Mouse (Mus musculus) heart, postnatal 25 days (tissue): ENCODE results near the gene Dcaf17. TPM values are rescaled to one million over a fixed set of nuclear protein-coding genes. Genes with fewer than 3 reads are reported as not detected.

Experiments
- DNase-seq: peaks from one replicate; pipeline ENCODE4 v3.0.0; 2022; ENCODE audit warnings: low spot score
- intact Hi-C: fragments of 180-260 bp; cut with DNase I; formaldehyde crosslinking; loops from one replicate; pipeline ENCODE4 v1.15.1; 2025
- total RNA-seq, 2 experiments: library from RNA; stranded (reverse); gene quantifications; 2 replicates each; pipeline ENCODE4 v1.2.3; 2021

Gene Dcaf17
- 1 to 10 TPM; 4.9 to 5.2 TPM for total RNA-seq

DNA sequence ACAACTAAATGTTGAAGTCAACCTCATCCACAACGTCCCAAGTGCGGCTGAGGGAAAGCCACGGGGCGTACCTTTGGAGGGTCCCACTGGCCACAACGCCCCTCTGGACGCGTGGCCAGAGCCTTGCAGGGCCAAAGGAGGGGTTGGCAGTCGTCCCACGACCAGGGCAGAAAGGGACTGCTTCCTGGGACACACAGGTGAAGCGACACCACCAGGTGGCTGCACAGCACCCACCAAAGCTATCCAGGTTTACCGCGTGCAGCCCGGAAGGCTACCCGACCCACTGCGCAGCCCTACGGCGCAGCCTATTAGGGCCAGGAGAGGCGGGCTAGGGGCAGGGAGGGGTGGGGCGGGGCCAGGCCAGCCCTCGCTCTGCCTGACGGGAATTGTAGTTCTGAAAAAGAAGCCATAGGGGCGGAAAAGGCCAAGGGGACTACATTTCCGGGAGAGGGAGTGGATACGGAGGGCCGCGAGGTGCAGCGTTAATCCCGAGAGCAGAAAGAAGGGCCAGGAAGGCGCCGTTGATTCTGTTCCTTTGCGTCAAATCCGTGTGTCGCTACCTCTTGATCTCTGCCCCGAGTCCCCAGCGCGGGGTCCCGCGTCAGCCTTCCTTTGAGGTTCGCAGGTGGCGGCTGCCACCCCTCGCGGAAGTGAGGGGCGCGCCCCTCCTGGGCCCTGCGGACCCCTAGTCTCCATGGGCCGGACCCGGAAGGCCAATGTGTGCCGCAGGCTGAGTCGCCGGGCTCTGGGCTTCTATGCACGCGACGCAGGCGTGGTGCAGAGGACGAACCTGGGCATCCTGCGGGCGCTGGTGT, at the start of gene Dcaf17, which contains the start of gene Mettl8:
TSS of gene Dcaf17 (plus strand) at position 29 of the 815 bp plus-strand sequence.
TSS of gene Mettl8 (minus strand) at position 284 of the 815 bp plus-strand sequence.
- peak; percentile 76 for DNase-seq
- intact Hi-C loops: loop anchor here (10.0 kb wide), 1 partner anchor 159 kb away; the partner anchor contains the start of gene Dync1i2

DNA sequence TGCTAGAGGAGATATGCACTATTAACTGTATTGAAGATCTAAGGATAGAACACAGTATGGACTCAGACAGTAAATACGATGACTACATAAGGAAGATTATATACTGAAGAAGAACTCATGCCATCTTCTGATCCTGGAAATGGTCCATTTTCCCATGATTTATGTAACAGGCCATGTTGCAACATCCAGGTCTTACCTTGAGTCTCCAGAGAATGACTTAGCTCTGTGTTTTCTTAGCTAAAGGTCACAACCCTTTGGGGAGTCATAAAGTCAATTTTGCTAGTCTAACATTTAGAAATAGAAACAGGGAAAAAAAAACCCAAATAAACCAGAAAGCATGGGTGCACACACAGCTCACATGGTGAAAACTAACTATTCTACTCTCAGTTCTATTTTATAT, 43.3 kb upstream of the Dcaf17 start:
- intact Hi-C loops: no loop called here
- DNase-seq: no peak

DNA sequence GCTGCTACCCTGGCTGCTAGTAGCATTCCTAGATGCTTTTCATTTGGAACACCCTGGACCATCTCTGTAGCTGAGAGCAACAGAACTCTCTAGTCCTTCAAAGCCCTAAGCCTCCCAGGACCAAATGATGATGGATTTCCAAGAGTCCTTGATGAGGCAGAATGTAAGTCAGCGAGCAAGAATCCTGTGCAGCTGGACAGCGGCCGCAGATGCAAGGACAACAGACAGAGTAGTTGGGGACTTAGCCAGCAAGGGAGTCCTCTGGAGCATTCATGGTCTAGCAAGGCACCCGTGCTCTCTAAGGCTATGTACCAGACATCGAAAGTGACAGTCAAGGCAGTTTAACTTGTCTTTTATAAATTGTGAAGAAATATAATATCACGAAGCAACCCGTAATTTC, 41.6 kb upstream of the Dcaf17 start:
- DNase-seq: no peak
- intact Hi-C loops: no loop called here

DNA sequence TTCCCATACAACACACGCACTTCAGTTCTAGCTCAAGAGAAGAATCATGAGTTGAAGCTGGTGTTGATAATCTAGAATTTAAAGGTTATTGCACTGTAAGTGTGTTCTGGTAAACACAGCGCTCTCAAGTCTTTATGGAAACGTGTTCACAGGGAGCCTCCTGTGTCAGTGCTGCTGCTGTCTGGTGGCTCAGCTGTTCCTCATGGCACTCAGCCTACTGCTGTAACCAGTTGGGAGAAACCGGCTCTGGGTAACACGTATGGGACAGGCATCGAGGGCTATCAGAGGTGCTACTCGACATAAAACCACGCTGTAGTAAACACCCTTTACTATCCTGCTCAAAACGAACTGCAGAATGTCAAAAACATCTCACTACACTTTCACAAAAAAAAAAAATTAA, 35.9 kb upstream of the Dcaf17 start:
- intact Hi-C loops: loop anchor here (1.0 kb wide), 1 partner anchor 8 kb away; no protein-coding TSS in a partner anchor
- no peak for DNase-seq

- intact Hi-C loops: loop anchor here (1.0 kb wide), 1 partner anchor 7 kb away; no protein-coding TSS in a partner anchor
- no peak for DNase-seq
Observed at GRCm38 (mm10) chr2:71019704-71020375, 35.3 kb upstream of the Dcaf17 start.

DNA sequence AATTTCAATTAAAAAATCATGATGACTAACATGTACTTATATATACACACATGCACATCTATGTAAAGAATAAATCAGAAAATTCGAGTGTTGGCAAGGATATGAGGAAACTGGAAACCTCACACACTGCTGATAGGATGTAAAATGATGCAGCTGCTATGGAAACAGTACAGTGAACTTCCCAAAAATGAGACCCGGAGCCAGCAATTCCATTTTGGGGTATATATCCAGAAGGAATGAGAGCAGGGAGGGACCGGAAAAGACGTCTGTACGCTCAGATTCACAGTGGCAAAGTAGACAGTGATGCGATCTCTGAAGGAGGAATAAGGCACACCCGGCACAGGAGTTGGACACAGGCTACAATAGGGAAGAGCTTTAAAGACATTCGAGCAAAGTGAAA, 34.5 kb upstream of the Dcaf17 start:
- DNase-seq: no peak
- intact Hi-C loops: no loop called here

GRCm38 (mm10) chr2:71022991-71023390, 32.1 kb upstream of the Dcaf17 start:
- no peak for DNase-seq
- intact Hi-C loops: no loop called here

GRCm38 (mm10) chr2:71023986-71024385, 31.1 kb upstream of the Dcaf17 start:
- intact Hi-C loops: no loop called here
- no peak for DNase-seq

GRCm38 (mm10) chr2:71025576-71026315, 29.4 kb upstream of the Dcaf17 start:
- intact Hi-C loops: no loop called here
- no peak for DNase-seq

DNA sequence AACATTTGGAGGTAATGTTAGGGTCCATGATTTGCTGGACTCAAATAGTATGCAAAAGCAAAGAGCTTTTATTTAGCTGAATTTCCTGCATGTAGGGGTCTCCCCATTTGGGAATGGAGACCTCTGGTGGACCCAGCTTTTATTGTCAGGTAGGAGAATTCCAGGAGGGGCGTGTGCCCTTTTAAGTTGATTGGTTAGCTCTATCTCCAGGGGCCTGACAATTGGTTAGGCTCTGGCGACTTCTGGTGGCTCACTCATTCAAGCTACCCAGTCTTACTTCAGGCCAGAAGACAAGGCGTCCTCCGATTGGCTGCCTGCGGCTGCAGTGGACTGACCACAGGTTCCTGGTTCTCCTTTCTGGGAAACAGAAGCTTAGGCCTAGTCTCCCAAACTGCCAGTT, 28.3 kb upstream of the Dcaf17 start:
- DNase-seq: no peak
- intact Hi-C loops: loop anchor here (1.0 kb wide), 1 partner anchor 7 kb away; no protein-coding TSS in a partner anchor

DNA sequence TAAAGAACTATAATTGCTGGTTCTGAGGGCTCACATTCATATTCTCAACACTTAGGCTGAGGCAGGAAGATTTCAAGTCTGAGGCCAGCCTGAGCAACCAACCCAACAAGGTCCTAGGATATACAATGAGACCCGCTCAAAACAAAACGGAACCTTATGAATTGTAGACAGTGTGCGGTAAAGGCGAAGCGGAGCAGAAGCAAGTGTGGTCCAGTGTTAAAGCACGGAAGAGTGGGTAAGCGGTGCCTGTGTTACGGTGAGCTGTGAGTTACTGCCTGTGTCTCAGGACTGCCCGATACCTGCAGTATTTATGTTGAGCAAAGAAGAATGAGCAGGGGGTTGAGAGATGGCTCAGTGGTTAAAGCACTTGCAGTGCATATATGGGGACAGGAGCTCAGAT, 27.5 kb upstream of the Dcaf17 start:
- intact Hi-C loops: loop anchor here (1.0 kb wide), 1 partner anchor 8 kb away; no protein-coding TSS in a partner anchor
- DNase-seq: no peak

DNA sequence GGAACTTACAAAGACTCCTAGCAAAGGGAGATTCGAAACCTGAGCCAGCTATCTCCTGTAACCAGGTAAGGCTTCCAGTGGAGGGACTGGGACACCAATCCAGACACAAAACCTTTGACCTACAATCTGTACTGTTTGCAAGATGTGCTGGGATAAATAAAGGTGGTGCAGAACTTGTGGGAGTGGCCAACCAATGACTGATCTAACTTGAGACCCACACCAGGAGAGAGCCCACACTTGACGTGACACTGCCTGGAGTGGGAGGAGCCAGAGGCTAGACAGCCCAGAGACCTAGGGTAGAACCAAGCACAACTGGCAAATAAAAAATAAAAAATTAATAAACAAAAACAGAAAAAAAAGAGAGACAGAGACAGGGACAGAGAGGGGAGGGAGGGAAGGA, 24.5 kb upstream of the Dcaf17 start:
- intact Hi-C loops: no loop called here
- no peak for DNase-seq

DNA sequence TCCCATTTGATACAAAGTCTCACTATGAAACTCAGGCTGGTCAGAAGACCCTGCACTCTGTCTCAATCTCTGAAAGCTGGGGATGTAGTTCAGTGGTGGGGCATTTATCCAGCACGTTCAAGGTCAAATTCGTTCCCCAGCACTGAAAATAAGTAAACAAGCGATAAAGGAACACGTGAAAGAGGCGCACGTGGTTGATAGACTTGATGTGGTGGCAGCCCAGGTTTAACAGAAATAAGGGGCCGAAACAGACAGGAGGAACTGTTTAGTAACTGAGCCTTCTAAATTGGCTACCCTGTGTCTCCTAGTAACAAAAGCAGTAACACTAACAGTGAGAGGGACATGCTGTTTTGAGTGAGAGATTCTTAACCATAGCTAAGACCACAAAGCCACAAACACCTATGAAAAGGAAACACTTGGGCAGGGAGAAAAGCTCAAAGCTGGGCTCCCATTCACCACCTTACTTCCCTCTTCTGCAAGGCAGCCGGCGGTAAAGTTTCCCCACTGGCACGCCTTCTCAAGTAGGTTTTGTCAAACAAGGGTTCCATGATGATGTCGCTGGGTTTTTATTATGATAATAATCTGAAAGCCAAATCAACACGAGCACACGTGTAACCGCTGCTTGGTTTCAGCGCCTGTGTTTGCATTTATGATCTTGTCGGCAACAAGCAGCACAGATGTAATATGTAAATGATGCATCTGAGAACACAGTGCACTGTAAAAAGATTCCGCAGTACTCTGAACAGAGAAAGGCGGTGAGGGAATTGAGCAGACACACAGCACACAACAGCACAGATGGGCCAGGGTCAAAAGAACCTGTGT, 22.9 kb upstream of the Dcaf17 start:
- intact Hi-C loops: no loop called here
- DNase-seq: no peak

- intact Hi-C loops: no loop called here
- DNase-seq: no peak
Observed at GRCm38 (mm10) chr2:71033014-71033413, 22.1 kb upstream of the Dcaf17 start.

DNA sequence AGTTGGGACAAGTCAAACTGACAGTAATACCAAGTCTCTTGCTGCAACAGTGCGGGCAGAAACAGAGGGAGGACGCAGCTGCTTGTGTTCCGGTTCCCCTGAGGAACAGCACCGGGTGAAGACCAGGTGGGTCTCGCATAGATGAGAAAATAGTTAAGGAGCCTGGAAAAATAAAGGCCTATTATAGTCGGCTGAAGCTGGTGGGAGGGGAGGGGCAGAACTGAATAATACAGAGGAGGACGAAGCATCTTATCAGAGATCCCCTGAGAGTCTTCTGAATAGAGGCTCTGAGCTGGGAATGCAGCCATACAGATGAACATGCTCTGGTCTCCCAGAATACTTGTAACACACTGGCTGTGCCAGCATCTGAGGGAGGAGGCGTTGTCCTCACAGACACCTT, 21.1 kb upstream of the Dcaf17 start:
- intact Hi-C loops: no loop called here

GRCm38 (mm10) chr2:71037447-71037846, 17.7 kb upstream of the Dcaf17 start:
- DNase-seq: no peak
- intact Hi-C loops: loop anchor here (5.0 kb wide), 2 partner anchors 45 to 215 kb away; no protein-coding TSS in a partner anchor

More for the DNA sequence above, 21.1 kb upstream of the Dcaf17 start:
- DNase-seq: no peak

DNA sequence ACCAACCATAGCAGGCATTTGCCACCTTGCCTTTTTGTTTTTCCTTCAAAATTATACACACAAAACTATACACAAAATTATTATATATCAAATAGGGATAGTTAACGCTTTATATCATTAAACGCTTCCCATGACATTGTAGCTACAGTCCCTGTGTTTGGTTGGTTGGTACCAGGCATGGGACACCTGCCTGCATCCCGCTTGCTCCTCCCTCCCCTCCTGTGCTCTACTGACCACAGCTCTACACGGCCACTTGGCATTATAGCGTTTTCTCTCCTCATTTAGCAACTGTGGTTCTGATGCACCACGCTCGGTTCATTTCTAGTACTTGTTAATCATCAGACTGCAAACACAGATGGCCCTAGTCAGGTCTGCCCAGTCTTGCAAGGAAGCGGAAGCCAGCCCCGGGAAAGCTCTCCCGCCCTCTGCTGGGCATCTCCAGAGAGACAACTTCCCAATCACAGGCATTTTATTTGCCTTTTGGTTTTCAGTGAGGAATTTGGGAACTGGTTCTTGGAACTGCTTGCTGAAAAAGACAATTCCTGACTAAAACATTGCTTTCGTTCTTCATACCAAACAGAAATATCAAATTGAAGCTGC, 15.5 kb upstream of the Dcaf17 start:
- intact Hi-C loops: loop anchor here (1.0 to 5.0 kb wide), 4 partner anchors 47 to 335 kb away; no protein-coding TSS in a partner anchor
- DNase-seq: peak; percentile 54

DNA sequence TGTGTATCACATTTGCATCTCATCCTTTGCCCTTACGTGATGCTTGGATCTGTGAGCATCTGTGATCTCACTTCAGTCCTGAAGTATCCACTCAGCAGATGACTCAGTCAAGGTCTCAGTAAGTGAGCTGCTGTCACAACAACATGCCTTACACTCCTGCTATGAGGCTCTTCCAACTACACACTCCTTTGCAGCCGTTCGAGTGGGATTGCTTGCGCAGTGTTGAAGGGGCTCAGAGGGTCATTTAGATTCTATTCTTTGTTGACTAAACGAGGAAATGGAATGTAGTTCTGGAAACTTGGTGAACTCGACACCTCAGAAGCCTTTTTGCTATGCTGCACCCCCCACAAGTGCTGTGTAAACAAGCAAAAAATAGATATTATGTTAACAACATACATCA, 9.0 kb upstream of the Dcaf17 start:
- DNase-seq: no peak
- intact Hi-C loops: no loop called here

DNA sequence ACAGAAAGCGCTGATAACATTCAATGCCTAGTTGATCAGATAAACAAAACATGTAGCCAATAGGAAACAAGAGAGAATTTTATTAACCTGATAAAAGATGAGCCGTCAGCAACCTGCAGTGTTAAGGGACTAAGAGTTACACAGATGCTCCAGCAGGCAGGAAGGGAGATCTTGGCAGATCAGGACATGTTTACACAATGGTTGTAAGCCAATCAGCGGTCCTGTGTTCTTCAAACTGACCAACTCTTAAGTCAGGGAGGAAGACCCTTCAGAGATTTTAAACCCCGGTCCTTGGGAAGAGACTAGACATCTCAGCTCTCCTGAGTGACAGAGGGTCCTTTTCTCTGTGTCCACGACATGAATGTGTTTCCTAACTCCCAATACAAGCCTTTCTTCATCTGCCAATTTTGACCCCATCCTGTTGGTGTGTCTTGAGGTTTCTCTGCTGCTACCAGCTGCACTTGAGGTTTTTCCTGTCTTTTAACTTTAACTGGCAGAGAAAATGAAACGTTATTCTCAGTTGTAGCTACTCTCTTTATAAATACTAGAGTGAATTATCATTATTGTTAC, 8.3 kb upstream of the Dcaf17 start:
- DNase-seq: no peak
- intact Hi-C loops: no loop called here
